Mouse (Mus musculus) CD4-positive, CD25-positive, alpha-beta regulatory T cell, adult 4 months (primary cell): ENCODE measurements around the gene Tmed1. TPM values are rescaled to one million over a fixed set of nuclear protein-coding genes. Genes with fewer than 3 reads are reported as not detected.
"Not testable (repeated sequence)": the region's sequence is repeated elsewhere in the genome, so short reads cannot be mapped to it uniquely, and the experiment has no call there.

Experiments
- ATAC-seq: one replicate; pipeline ENCODE4 v1.8.0; 2017
- polyA plus RNA-seq, 2 experiments: library from polyadenylated mRNA; unstranded; fragments of 100-300 nt; shearing (Covaris generic); gene quantifications; one replicate each; pipeline ENCODE4 v1.2.1; 2017

Tmed1 gene
- polyA plus RNA-seq, 2 experiments from 2014 or later = 6.4 to 8.2 TPM

- ATAC-seq = peak; percentile 69
Measured at GRCm38 (mm10) chr9:21469032-21470024, 40.7 kb downstream of the Tmed1 start.

GRCm38 (mm10) chr9:21464565-21464928, 45.5 kb downstream of the Tmed1 start:
- ATAC-seq = not testable (repeated sequence)

GRCm38 (mm10) chr9:21463766-21464564, 46.1 kb downstream of the Tmed1 start:
- ATAC-seq = no peak

- peak; percentile 39 for ATAC-seq
Measured at GRCm38 (mm10) chr9:21463138-21463590, 46.9 kb downstream of the Tmed1 start.

- no peak for ATAC-seq
Measured at GRCm38 (mm10) chr9:21460400-21460940, 49.6 kb downstream of the Tmed1 start.

- no peak for ATAC-seq
Measured at GRCm38 (mm10) chr9:21458821-21459220, 51.2 kb downstream of the Tmed1 start.

Other genes with a start within 250 kb of the Tmed1 start
- 10 to 100 TPM; 25.3 to 29.8 TPM for gene Atg4d, start 245.0 kb downstream of the Tmed1 start, polyA plus RNA-seq
- gene Kri1, start 222.3 kb downstream of the Tmed1 start, polyA plus RNA-seq = 10 to 100 TPM; 25.2 to 45.3 TPM
- 100 to 1,000 TPM; 124 to 126 TPM for gene Cdkn2d, start 218.8 kb downstream of the Tmed1 start, polyA plus RNA-seq
- 1 to 10 TPM; 2.4 to 2.9 TPM for gene Ap1m2, start 197.9 kb downstream of the Tmed1 start, polyA plus RNA-seq
- gene Slc44a2, start 189.6 kb downstream of the Tmed1 start, polyA plus RNA-seq = 100 to 1,000 TPM; 242 to 364 TPM
- 100 to 1,000 TPM; 127 to 203 TPM for gene Ilf3, start 142.4 kb downstream of the Tmed1 start, polyA plus RNA-seq
- gene Qtrt1, start 98.4 kb downstream of the Tmed1 start, polyA plus RNA-seq = 10 to 100 TPM; 32.1 to 46.9 TPM
- 100 to 1,000 TPM in 1 of 2 experiments, 10 to 100 TPM in 1; 97.0 to 119 TPM for gene Dnm2, start 85.3 kb downstream of the Tmed1 start, polyA plus RNA-seq
- 10 to 100 TPM; 51.6 to 60.4 TPM for gene AB124611, start 15.9 kb upstream of the Tmed1 start, polyA plus RNA-seq
- 10 to 100 TPM in 1 of 2 experiments, 1 to 10 TPM in 1; 7.1 to 11.4 TPM for gene Carm1, start 36.6 kb upstream of the Tmed1 start, polyA plus RNA-seq
- 1 to 10 TPM; 3.2 to 6.1 TPM for gene Timm29, start 82.5 kb upstream of the Tmed1 start, polyA plus RNA-seq
- gene Yipf2, start 82.6 kb upstream of the Tmed1 start, polyA plus RNA-seq = 10 to 100 TPM; 19.6 to 30.7 TPM
- 10 to 100 TPM; 22.7 to 24.1 TPM for gene Smarca4, start 105.9 kb upstream of the Tmed1 start, polyA plus RNA-seq
- 10 to 100 TPM; 17.9 to 42.0 TPM for gene Ldlr, start 213.2 kb upstream of the Tmed1 start, polyA plus RNA-seq